Mouse (Mus musculus): ENCODE data around the gene Pet117.

DNA sequence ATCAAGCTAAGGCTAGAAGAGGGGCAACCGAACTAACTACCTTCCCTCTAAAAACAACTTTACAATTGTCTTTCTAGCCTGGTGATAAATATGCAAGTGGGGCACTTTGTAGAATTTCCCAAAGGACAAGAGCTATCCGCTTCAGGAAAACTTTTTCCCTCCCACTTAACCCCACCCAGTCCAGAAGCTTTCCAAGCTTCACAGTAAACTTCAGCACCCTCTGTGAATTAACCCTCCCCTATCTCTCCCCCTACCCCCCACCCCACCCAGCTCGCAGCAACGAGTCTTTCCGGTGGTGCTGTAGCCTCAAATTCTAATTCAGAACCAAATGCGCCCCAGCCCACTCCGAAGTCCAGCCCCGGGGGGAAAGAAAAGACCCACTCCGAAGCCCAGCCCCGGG is 39.3 kb upstream of the Pet117 start:
- TF ChIP-seq NANOG (IDR thresholded peaks at IDR 0.05; ENCODE audit: borderline replicate concordance, low read length) (no peak), CTCF (conservative IDR thresholded peaks at IDR 0.05; ENCODE audit: low read length) (no peak)
